Mouse (Mus musculus) left cerebral cortex, adult 11 months (tissue): ENCODE results near the gene Olfr1229.

Source experiments
- DNase-seq: peaks from one replicate; pipeline ENCODE4 v3.0.0; 2022; ENCODE audit warnings: low spot score

The Olfr1229 gene

DNA sequence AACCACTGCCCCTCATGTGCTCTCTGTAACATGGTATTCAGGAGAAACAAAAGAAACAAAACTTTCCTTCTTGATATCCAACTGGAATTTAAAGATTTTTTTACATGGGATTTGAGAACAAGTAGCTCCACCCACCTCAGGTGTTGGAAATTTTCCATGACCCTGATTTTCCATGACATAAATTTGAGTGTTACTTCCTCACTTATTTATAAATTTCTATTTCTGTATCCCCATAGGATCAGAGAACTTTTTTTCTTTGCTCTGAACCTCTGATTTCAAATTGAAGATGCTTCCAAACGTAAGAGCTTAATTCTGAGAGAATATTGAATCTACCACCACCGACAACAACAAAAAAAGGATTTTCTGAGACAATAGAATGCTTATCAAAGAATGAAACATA lies at the start of gene Olfr1229:
Gene Olfr1229, minus strand, starts transcription at position 101 of the 400 bp plus-strand sequence.
- DNase-seq, result no peak

DNA sequence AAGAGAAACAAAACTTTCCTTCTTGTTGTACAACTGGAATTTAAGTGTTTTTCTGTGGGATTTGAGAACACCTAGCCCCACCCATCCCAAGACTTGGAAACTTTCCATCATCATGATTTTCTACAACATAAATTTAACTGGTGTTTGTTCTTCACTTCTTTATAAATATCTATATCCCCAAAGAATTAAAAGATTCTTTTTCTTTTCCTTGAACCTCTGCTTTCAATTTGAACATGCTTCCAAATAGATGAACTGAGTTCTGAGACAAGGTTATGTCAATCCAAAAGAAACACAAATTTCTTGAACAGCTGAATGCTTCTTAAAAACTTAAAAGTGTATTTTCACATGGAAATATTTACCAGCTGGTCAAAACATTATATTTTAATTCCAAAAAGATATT lies 41.8 kb upstream of the Olfr1229 start, which contains the start of gene Olfr1232:
Gene Olfr1232, minus strand, starts transcription at position 101 of the 400 bp plus-strand sequence.
- no peak for DNase-seq

DNA sequence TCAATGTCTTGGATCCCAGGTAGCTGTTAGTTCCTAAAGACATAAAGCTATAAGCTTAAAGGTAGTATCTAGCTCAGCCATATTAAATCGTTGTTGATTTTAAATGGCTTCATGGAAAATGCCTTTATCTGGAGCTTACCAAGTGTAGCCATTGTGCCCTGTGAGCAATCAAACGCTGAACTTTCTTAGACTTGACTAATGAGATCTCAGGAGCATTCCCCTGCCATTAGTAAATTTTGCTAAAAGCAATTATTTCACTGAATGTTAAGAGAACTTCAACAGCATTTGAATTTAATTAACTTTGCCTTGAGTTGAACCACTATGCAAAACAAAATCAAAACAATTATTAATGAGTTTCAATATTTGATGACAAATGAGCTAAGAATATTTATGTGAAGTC lies 19.2 kb upstream of the Olfr1229 start, which contains the start of gene Olfr1231:
Gene Olfr1231, minus strand, starts transcription at position 101 of the 400 bp plus-strand sequence.
- no peak for DNase-seq

DNA sequence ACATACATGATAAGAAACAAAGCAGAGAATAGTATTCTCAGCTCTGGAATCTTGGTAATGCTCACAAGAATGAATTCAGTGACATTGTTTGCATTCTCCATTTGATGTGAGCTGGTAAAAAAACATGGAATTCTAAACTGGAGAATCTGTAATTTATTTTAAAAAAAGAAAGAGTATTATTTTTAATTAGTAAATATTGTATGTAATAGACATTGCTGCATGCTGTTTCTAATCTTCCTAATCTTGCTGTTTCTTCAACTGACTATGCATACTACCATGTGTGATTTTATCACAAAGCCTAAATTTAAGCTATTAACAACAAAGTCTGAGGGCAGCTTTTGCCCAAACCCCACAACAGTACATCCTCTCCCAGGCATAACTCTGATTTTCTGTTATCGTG lies 9.4 kb upstream of the Olfr1229 start, which contains the start of gene Olfr1230:
Gene Olfr1230, minus strand, starts transcription at position 101 of the 400 bp plus-strand sequence.
- DNase-seq, result no peak

DNA sequence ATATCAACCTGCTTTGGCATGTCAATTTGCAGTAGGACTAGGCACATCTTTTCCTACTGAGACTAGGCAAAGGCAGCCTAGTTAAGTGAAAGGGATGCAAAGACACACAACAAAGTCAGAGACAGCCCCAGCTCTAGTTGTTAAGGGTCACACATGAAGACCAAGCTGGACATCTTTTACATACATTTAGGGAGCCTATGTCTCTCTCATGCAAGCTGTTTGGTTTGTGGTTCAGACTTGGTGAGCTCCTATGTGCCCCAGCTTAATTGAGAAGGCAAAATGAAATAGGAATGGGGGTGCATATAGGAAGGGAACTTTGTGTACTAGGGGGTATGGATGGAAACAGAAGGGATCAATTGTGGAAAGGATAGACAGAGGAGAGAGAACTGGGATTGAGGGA lies 33.9 kb downstream of the Olfr1229 start, which contains the start of gene Olfr1228:
Gene Olfr1228, minus strand, starts transcription at position 101 of the 400 bp plus-strand sequence.
- no peak for DNase-seq
